Comparison of ENCODE assay signal across 9 mouse cellular contexts in genomic region chr5:36835933-36836332, GRCm38 (mm10). TPM values are rescaled to one million over a fixed set of nuclear protein-coding genes. Genes with fewer than 3 reads are reported as not detected.
DNase-seq lines count a peak whose midpoint lies in the region; ATAC-seq and TF ChIP-seq lines count a peak whose summit lies in the region.
"Had no signal": no experiment of that assay in that cellular context is flagged by ENCODE, and none has a peak within 500 bp of the region (broad histone marks: within the 10 kb centered on the region; RNA-seq: fewer than 3 reads in every experiment).

No protein-coding gene starts in this region.

- intact Hi-C loops in left cerebral cortex, postnatal 14 days (cut with DNase I), result loop anchor here (5.0 to 10.0 kb wide), 3 partner anchors 86 to 289 kb away; no protein-coding TSS in a partner anchor

- H3K9ac ChIP-seq in heart, postnatal 0 days (replicated peaks; ENCODE audit: low read depth, low read length), result no peak overlapping the region
- H3K9ac ChIP-seq in midbrain, postnatal 0 days (replicated peaks; ENCODE audit: low read length, poor library complexity, severe bottlenecking), result no peak overlapping the region
- H3K9ac ChIP-seq: midbrain, embryonic 12.5 days had no signal

- H3K4me2 ChIP-seq in heart, postnatal 0 days (ENCODE audit: low read depth, low read length), result no peak overlapping the region
- no peak overlapping the region for H3K4me2 ChIP-seq in midbrain, postnatal 0 days (ENCODE audit: low read depth, low read length, poor library complexity, severe bottlenecking)
- H3K4me2 ChIP-seq: midbrain, embryonic 12.5 days had no signal

- WGBS in heart, postnatal 0 days, result 2% methylated on average over 6 of the region's 6 CpGs
- 2% methylated on average over 6 of the region's 6 CpGs for WGBS in midbrain, postnatal 0 days

- H3K9me3 ChIP-seq in heart, postnatal 0 days (replicated peaks; ENCODE audit: control insufficient read depth, low read length), result no peaks in the 10 kb centered on the region
- no peaks in the 10 kb centered on the region for H3K9me3 ChIP-seq in midbrain, postnatal 0 days (ENCODE audit: low read length)
- H3K9me3 ChIP-seq: midbrain, embryonic 12.5 days had no signal

- H3K27me3 ChIP-seq in heart, postnatal 0 days (ENCODE audit: control insufficient read depth, insufficient read depth, low read length), result 0 out of 2 replicates have a peak, but pooled peaks cover 5% of the 10 kb centered on the region
- 0 out of 2 replicates have a peak, but pooled peaks cover 3% of the 10 kb centered on the region for H3K27me3 ChIP-seq in midbrain, postnatal 0 days (ENCODE audit: insufficient read depth, low read length)

- TF ChIP-seq CTCF in heart, postnatal 0 days (IDR thresholded peaks at IDR 0.05; ENCODE audit: low read depth), result peak; percentile 96
- peak; percentile 99 for TF ChIP-seq CTCF in midbrain, postnatal 0 days (IDR thresholded peaks at IDR 0.05)

- no peak overlapping the region for H3K27ac ChIP-seq in heart, postnatal 0 days (ENCODE audit: low read depth)
- no peak overlapping the region for H3K27ac ChIP-seq in midbrain, postnatal 0 days (ENCODE audit: low read depth, low read length)
- H3K27ac ChIP-seq: midbrain, embryonic 12.5 days had no signal

- peak; percentile 24 for DNase-seq in heart, postnatal 0 days (ENCODE audit: low spot score)
- DNase-seq in heart, adult 8-10 months (ENCODE audit: low spot score), result no peak
- peak; percentile 85 to 87 for DNase-seq in left cerebral cortex, postnatal 14 days (ENCODE audit: low spot score in 2 of 2)
- peak; percentile 89 for DNase-seq in midbrain, postnatal 0 days (ENCODE audit: low spot score)
- peak; percentile 45 to 81 for DNase-seq in spleen, postnatal 10 days (ENCODE audit: low spot score in 2 of 2)

- no peak overlapping the region for H3K4me3 ChIP-seq in heart, postnatal 0 days (ENCODE audit: low read depth, low read length)
- H3K4me3 ChIP-seq in midbrain, postnatal 0 days (ENCODE audit: low read depth, low read length), result no peak overlapping the region
- H3K4me3 ChIP-seq: midbrain, embryonic 12.5 days had no signal

- no peak for TF ChIP-seq EP300 in heart, postnatal 0 days (IDR thresholded peaks at IDR 0.05; ENCODE audit: low read depth)

- no peaks in the 10 kb centered on the region for H3K36me3 ChIP-seq in heart, postnatal 0 days (replicated peaks; ENCODE audit: control insufficient read depth, insufficient read depth, low read length)
- H3K36me3 ChIP-seq in midbrain, postnatal 0 days (ENCODE audit: insufficient read depth, low read length), result no peaks in the 10 kb centered on the region
- H3K36me3 ChIP-seq: midbrain, embryonic 12.5 days had no signal

- no peak; the same call in 1 of the 2 replicates for ATAC-seq in heart, postnatal 0 days (ENCODE audit: insufficient read depth, low read depth)
- ATAC-seq in activated CD4-positive, CD25-positive, alpha-beta regulatory T cell, adult 4 months, result peak; percentile 61
- peak; percentile 93 for ATAC-seq in common myeloid progenitor, adult 5-6 weeks (replicated peaks; ENCODE audit: low read depth, poor library complexity, severe bottlenecking)
- ATAC-seq in hematopoietic stem cell, adult 5-6 weeks (replicated peaks in 1 of 2; ENCODE audit: insufficient read depth in 1 of 2, low FRiP score in 2 of 2, low TSS enrichment in 1 of 2, low read depth in 1 of 2, poor library complexity in 2 of 2, severe bottlenecking in 2 of 2), result peak; percentile 67 to 85; a peak in 3 of 4 replicates
- ATAC-seq in midbrain, postnatal 0 days (ENCODE audit: low FRiP score), result no peak

- H3K4me1 ChIP-seq in heart, postnatal 0 days (ENCODE audit: control insufficient read depth, insufficient read depth), result no peaks in the 10 kb centered on the region
- no peaks in the 10 kb centered on the region for H3K4me1 ChIP-seq in midbrain, postnatal 0 days (ENCODE audit: insufficient read depth, low read length)
- H3K4me1 ChIP-seq: midbrain, embryonic 12.5 days had no signal

RNA-seq across cellular contexts. Expression of gene Man2b2, which starts 5.5 kb away (rescaled TPM):
- total RNA-seq in heart, postnatal 0 days (2014; rRNA removed; ENCODE audit: low replicate concordance), result 18.0 and 33.2 TPM in 2 replicates
- 10.0 and 11.0 TPM in 2 replicates for polyA plus RNA-seq in heart, postnatal 0 days (2015; fragmentation: Nextera tagmentation; extraction: Ambion mirVana)
- 10 to 100 TPM; 26.2 to 27.8 (median 27.1) TPM for total RNA-seq in heart, adult 8-10 months (2022)
- polyA plus RNA-seq in activated CD4-positive, CD25-positive, alpha-beta regulatory T cell, adult 4 months (2017; shearing (Covaris generic)), result 10 to 100 TPM; 18.0 to 28.5 TPM
- 11.9 and 20.8 TPM in 2 replicates for total RNA-seq in common myeloid progenitor, adult 5-6 weeks (2017)
- total RNA-seq in hematopoietic stem cell, adult 5-6 weeks (2017), result 12.9 and 13.7 TPM in 2 replicates
- total RNA-seq in left cerebral cortex, postnatal 14 days (2021), result 10 to 100 TPM; 22.7 to 22.8 TPM
- total RNA-seq in midbrain, postnatal 0 days (2014; rRNA removed), result 22.6 and 26.2 TPM in 2 replicates
- 15.6 and 15.8 TPM in 2 replicates for polyA plus RNA-seq in midbrain, postnatal 0 days (2015; fragmentation: Nextera tagmentation; extraction: Ambion mirVana)

RNA-seq across cellular contexts. Expression of gene Ppp2r2c, which starts 32.4 kb away (rescaled TPM):
- 0.12 TPM in 1 of 2 replicates, not detected in the other for total RNA-seq in heart, postnatal 0 days (2014; rRNA removed; ENCODE audit: low replicate concordance)
- polyA plus RNA-seq in heart, postnatal 0 days (2015; fragmentation: Nextera tagmentation; extraction: Ambion mirVana), result 0.04 TPM in 1 of 2 replicates, not detected in the other
- total RNA-seq in heart, adult 8-10 months (2022), result 1 to 10 TPM; 5.4 to 7.2 (median 6.3) TPM
- polyA plus RNA-seq in activated CD4-positive, CD25-positive, alpha-beta regulatory T cell, adult 4 months (2017; shearing (Covaris generic)), result not detected
- not detected in 2 replicates for total RNA-seq in common myeloid progenitor, adult 5-6 weeks (2017)
- 3.8 TPM in 1 of 2 replicates, not detected in the other for total RNA-seq in hematopoietic stem cell, adult 5-6 weeks (2017)
- total RNA-seq in left cerebral cortex, postnatal 14 days (2021), result 100 to 1,000 TPM; 455 to 479 TPM
- total RNA-seq in midbrain, postnatal 0 days (2014; rRNA removed), result 205 and 231 TPM in 2 replicates
- polyA plus RNA-seq in midbrain, postnatal 0 days (2015; fragmentation: Nextera tagmentation; extraction: Ambion mirVana), result 89.0 and 91.8 TPM in 2 replicates

RNA-seq across cellular contexts. Expression of gene Mrfap1, which starts 39.4 kb away (rescaled TPM):
- 222 and 245 TPM in 2 replicates for total RNA-seq in heart, postnatal 0 days (2014; rRNA removed; ENCODE audit: low replicate concordance)
- polyA plus RNA-seq in heart, postnatal 0 days (2015; fragmentation: Nextera tagmentation; extraction: Ambion mirVana), result 247 and 260 TPM in 2 replicates
- total RNA-seq in heart, adult 8-10 months (2022), result 100 to 1,000 TPM; 261 to 277 (median 272) TPM
- polyA plus RNA-seq in activated CD4-positive, CD25-positive, alpha-beta regulatory T cell, adult 4 months (2017; shearing (Covaris generic)), result 100 to 1,000 TPM in 1 of 2 experiments, 10 to 100 TPM in 1; 87.1 to 109 TPM
- 273 and 299 TPM in 2 replicates for total RNA-seq in common myeloid progenitor, adult 5-6 weeks (2017)
- total RNA-seq in hematopoietic stem cell, adult 5-6 weeks (2017), result 300 and 329 TPM in 2 replicates
- 100 to 1,000 TPM; 440 to 455 TPM for total RNA-seq in left cerebral cortex, postnatal 14 days (2021)
- total RNA-seq in midbrain, postnatal 0 days (2014; rRNA removed), result 288 and 318 TPM in 2 replicates
- 425 and 441 TPM in 2 replicates for polyA plus RNA-seq in midbrain, postnatal 0 days (2015; fragmentation: Nextera tagmentation; extraction: Ambion mirVana)

Comparison
In these comparisons a context has a peak if more than half of its experiments do, and no peak if none do; other contexts are left out.
1. ATAC-seq: peak in activated CD4-positive, CD25-positive, alpha-beta regulatory T cell, adult 4 months (single experiment), common myeloid progenitor, adult 5-6 weeks (single experiment) and hematopoietic stem cell, adult 5-6 weeks (2 of 2); none in heart, postnatal 0 days (single experiment) and midbrain, postnatal 0 days (single experiment).
2. RNA of gene Ppp2r2c, which starts 32.4 kb away (total RNA-seq): 455 to 479 TPM in left cerebral cortex, postnatal 14 days and 205 to 231 TPM in midbrain, postnatal 0 days; 5.4 to 7.2 TPM in heart, adult 8-10 months, 0.12 TPM in heart, postnatal 0 days, not detected in common myeloid progenitor, adult 5-6 weeks and 3.8 TPM in hematopoietic stem cell, adult 5-6 weeks; every median in the first group is over 10 times any median in the second.